26 mouse cellular contexts compared by ENCODE assay signal in the genomic region with DNA sequence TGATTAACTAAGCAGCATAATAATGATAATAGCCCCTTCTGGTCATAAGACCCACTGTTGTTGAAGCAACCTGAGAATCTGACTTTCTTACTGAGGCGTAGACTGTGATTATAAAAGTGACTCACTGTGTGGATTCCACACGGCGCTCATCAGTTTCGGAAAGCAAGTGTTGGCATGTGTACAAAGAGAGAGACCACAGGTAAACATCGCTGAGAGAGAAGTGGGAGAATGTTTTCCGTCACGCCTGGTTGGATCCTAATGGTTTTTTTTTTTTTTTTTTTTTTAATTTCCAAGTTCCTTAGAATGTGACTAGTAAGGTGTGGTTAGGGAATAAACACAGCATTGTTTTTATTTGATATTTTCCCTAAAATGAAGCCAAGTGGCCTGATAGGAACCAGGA. TPM values are rescaled to one million over a fixed set of nuclear protein-coding genes. Genes with fewer than 3 reads are reported as not detected.
A peak's percentile ranks its signal among the peaks of the same experiment; 100 is the strongest.
DNase-seq lines count a peak whose midpoint lies in the region; ATAC-seq and TF ChIP-seq lines count a peak whose summit lies in the region.
"Had no signal": no experiment of that assay in that cellular context is flagged by ENCODE, and none has a peak within 500 bp of the region (broad histone marks: within the 10 kb centered on the region; RNA-seq: fewer than 3 reads in every experiment).

No protein-coding gene starts in this region.

- WGBS in kidney, adult 2 months, result 45% methylated on average over 7 of the region's 7 CpGs
- WGBS in kidney, postnatal 0 days, result 49% methylated on average over 7 of the region's 7 CpGs
- 81% methylated on average over 7 of the region's 7 CpGs for WGBS in midbrain, postnatal 0 days

- TF ChIP-seq POLR2A in kidney, adult 2 months (IDR thresholded peaks at IDR 0.05; ENCODE audit: low read depth, low read length), result no peak

- POLR2A ChIA-PET in Patski (lab: Charles Lee), result no interaction called here

- 0 out of 2 replicates have a peak, but pooled peaks have one; percentile 37 for ATAC-seq in kidney, postnatal 0 days (replicated peaks; ENCODE audit: low FRiP score, low read depth)
- ATAC-seq in Patski, result peak; percentile 79
- no peak for ATAC-seq in midbrain, postnatal 0 days (ENCODE audit: low FRiP score)
- ATAC-seq: activated CD4-positive, CD25-positive, alpha-beta regulatory T cell, adult 4 months; forebrain, embryonic 14.5 days; forebrain, postnatal 0 days; hindbrain, embryonic 16.5 days had no signal

- no peaks in the 10 kb centered on the region for H3K36me3 ChIP-seq in kidney, adult 2 months (ENCODE audit: control insufficient read depth, insufficient read depth, low read length)
- H3K36me3 ChIP-seq in kidney, postnatal 0 days (ENCODE audit: insufficient read depth, low read length), result no peaks in the 10 kb centered on the region
- no peaks in the 10 kb centered on the region for H3K36me3 ChIP-seq in midbrain, postnatal 0 days (ENCODE audit: insufficient read depth, low read length)
- H3K36me3 ChIP-seq: embryonic facial prominence, embryonic 13.5 days; heart, embryonic 12.5 days; heart, embryonic 15.5 days; hindbrain, embryonic 10.5 days; hindbrain, embryonic 13.5 days had no signal

- H3K9me3 ChIP-seq in kidney, postnatal 0 days (replicated peaks; ENCODE audit: low read length), result no peaks in the 10 kb centered on the region
- no peaks in the 10 kb centered on the region for H3K9me3 ChIP-seq in midbrain, postnatal 0 days (ENCODE audit: low read length)
- H3K9me3 ChIP-seq: embryonic facial prominence, embryonic 13.5 days; heart, embryonic 12.5 days; heart, embryonic 15.5 days; hindbrain, embryonic 10.5 days; hindbrain, embryonic 13.5 days had no signal

- no peak overlapping the region for H3K9ac ChIP-seq in kidney, postnatal 0 days (ENCODE audit: low read depth, low read length)
- H3K9ac ChIP-seq in midbrain, postnatal 0 days (replicated peaks; ENCODE audit: low read length, poor library complexity, severe bottlenecking), result no peak overlapping the region
- H3K9ac ChIP-seq: embryonic facial prominence, embryonic 13.5 days; forebrain, postnatal 0 days; heart, embryonic 12.5 days; heart, embryonic 15.5 days; hindbrain, embryonic 13.5 days had no signal

- in situ Hi-C loops in Patski (cut with MboI; ENCODE audit: low pct_unique_long_range_greater_than_20kb), result no loop called here

- no peaks in the 10 kb centered on the region for H3K27me3 ChIP-seq in kidney, adult 2 months (replicated peaks; ENCODE audit: control insufficient read depth, insufficient read depth, low read length)
- H3K27me3 ChIP-seq in kidney, postnatal 0 days (ENCODE audit: insufficient read depth, low read length), result no peaks in the 10 kb centered on the region
- H3K27me3 ChIP-seq in Patski, result no peaks in the 10 kb centered on the region
- 0 out of 2 replicates have a peak, but pooled peaks cover 3% of the 10 kb centered on the region for H3K27me3 ChIP-seq in midbrain, postnatal 0 days (ENCODE audit: insufficient read depth, low read length)
- H3K27me3 ChIP-seq: embryonic facial prominence, embryonic 13.5 days; heart, embryonic 12.5 days; heart, embryonic 15.5 days had no signal

- CTCF ChIA-PET in Patski (lab: Charles Lee), result interaction anchor here (0.8 to 1.5 kb wide), 3 partner anchors 9 to 21 kb away, joined by 3 to 5 read pairs (median 3); no protein-coding TSS in a partner anchor

- no peak overlapping the region for H3K4me2 ChIP-seq in kidney, postnatal 0 days (ENCODE audit: low read length)
- H3K4me2 ChIP-seq in midbrain, postnatal 0 days (ENCODE audit: low read depth, low read length, poor library complexity, severe bottlenecking), result no peak overlapping the region
- H3K4me2 ChIP-seq: embryonic facial prominence, embryonic 13.5 days; heart, embryonic 12.5 days; heart, embryonic 15.5 days; hindbrain, embryonic 13.5 days had no signal

- peak overlapping the region; percentile 24; the same call in 1 of the 2 replicates for H3K27ac ChIP-seq in kidney, adult 2 months (ENCODE audit: insufficient read depth, low read depth, low read length)
- 0 out of 2 replicates have a peak overlapping the region, but pooled peaks have one; percentile 43 for H3K27ac ChIP-seq in kidney, postnatal 0 days
- H3K27ac ChIP-seq in midbrain, postnatal 0 days (ENCODE audit: low read depth, low read length), result no peak overlapping the region
- H3K27ac ChIP-seq: heart, embryonic 15.5 days; hindbrain, embryonic 10.5 days; hindbrain, embryonic 13.5 days had no signal

- TF ChIP-seq CTCF in kidney, adult 2 months (conservative IDR thresholded peaks at IDR 0.05; ENCODE audit: insufficient read depth, insufficient read length, low read depth, low read length), result no peak
- TF ChIP-seq CTCF in kidney, postnatal 0 days (IDR thresholded peaks at IDR 0.05; ENCODE audit: low read depth), result no peak
- no peak for TF ChIP-seq CTCF in Patski (IDR thresholded peaks at IDR 0.05)
- no peak for TF ChIP-seq CTCF in midbrain, postnatal 0 days (IDR thresholded peaks at IDR 0.05)

- peaks cover 7% of the 10 kb centered on the region; the same call in 1 of the 2 replicates for H3K4me1 ChIP-seq in kidney, adult 2 months (ENCODE audit: control insufficient read depth, insufficient read depth, low read length)
- peaks cover 4% of the 10 kb centered on the region; the same call in 1 of the 2 replicates for H3K4me1 ChIP-seq in kidney, postnatal 0 days (replicated peaks; ENCODE audit: insufficient read depth, low read length)
- no peaks in the 10 kb centered on the region for H3K4me1 ChIP-seq in midbrain, postnatal 0 days (ENCODE audit: insufficient read depth, low read length)

- no peak overlapping the region for H3K4me3 ChIP-seq in kidney, adult 2 months (ENCODE audit: insufficient read depth, low read depth, low read length)
- H3K4me3 ChIP-seq in kidney, postnatal 0 days (replicated peaks; ENCODE audit: low read depth, low read length), result no peak overlapping the region
- H3K4me3 ChIP-seq in midbrain, postnatal 0 days (ENCODE audit: low read depth, low read length), result no peak overlapping the region
- H3K4me3 ChIP-seq: embryonic facial prominence, embryonic 13.5 days; heart, embryonic 12.5 days; heart, embryonic 15.5 days; hindbrain, embryonic 10.5 days; hindbrain, embryonic 13.5 days had no signal

- DNase-seq in kidney, adult 2 months, result no peak
- no peak for DNase-seq in kidney, postnatal 4 days
- peak; percentile 61 for DNase-seq in kidney, postnatal 0 days (ENCODE audit: low spot score)
- DNase-seq in kidney, postnatal 25 days, result no peak
- DNase-seq in Patski (ENCODE audit: low read depth, low spot score), result peak; percentile 99
- no peak for DNase-seq in adrenal gland, adult 18-20 months (ENCODE audit: low spot score in 2 of 2)
- no peak for DNase-seq in midbrain, postnatal 0 days (ENCODE audit: low spot score)
- DNase-seq: adrenal gland, postnatal 10 days; adrenal gland, postnatal 36 days; B cell, adult 2 months; cerebellum, adult 18-20 months; cerebellum, adult 9-10 months; cerebellum, postnatal 14 days; forebrain, postnatal 0 days; gastrocnemius, postnatal 25 days; heart, adult 18-20 months; heart, postnatal 10 days; heart, postnatal 36 days had no signal

RNA-seq across cellular contexts. Expression of a gene that starts 38.1 kb away (rescaled TPM):
- polyA plus RNA-seq in kidney, adult 2 months (2012; rRNA removed), result 8.2 and 9.9 TPM in 2 replicates
- polyA plus RNA-seq in kidney, postnatal 0 days (2015; fragmentation: Nextera tagmentation; extraction: Ambion mirVana), result 1.0 and 1.2 TPM in 2 replicates
- polyA plus RNA-seq in Patski (2021), result 1.5 TPM
- 1 to 10 TPM; 1.1 to 3.2 TPM for total RNA-seq in adrenal gland, adult 18-20 months (2021)
- total RNA-seq in midbrain, postnatal 0 days (2014; rRNA removed), result 2.9 and 7.7 TPM in 2 replicates
- 0.94 TPM in 2 replicates for polyA plus RNA-seq in midbrain, postnatal 0 days (2015; fragmentation: Nextera tagmentation; extraction: Ambion mirVana)
- polyA plus RNA-seq: activated CD4-positive, CD25-positive, alpha-beta regulatory T cell, adult 4 months had no signal

Comparison
In these comparisons a context has a peak if more than half of its experiments do, and no peak if none do; other contexts are left out.
1. DNase-seq: peak in kidney, postnatal 0 days (single experiment) and Patski (single experiment); none in kidney, adult 2 months (single experiment), kidney, postnatal 4 days (0 of 2), kidney, postnatal 25 days (0 of 2), adrenal gland, adult 18-20 months (0 of 2) and midbrain, postnatal 0 days (single experiment).